Mouse (Mus musculus): Measurements from ENCODE around the gene Igf2. TPM values are rescaled to one million over a fixed set of nuclear protein-coding genes. Genes with fewer than 3 reads are reported as not detected.

The Igf2 gene
- polyA plus RNA-seq, 1 experiment from 2014 or later, result 157 TPM

- Histone ChIP-seq H3K36me3 (ENCODE audit: control insufficient read depth, insufficient read depth, low read length) (no peaks in the 10 kb centered on the region), H3K9me3 (ENCODE audit: control insufficient read depth, low read length) (no peaks in the 10 kb centered on the region), H3K4me3 (ENCODE audit: low read length) (peak overlapping the region; percentile 13), H3K4me1 (ENCODE audit: control insufficient read depth, insufficient read depth, low read depth, low read length) (peaks cover 22% of the 10 kb centered on the region), H3K27me3 (replicated peaks; ENCODE audit: control insufficient read depth, insufficient read depth, low read length) (peaks cover 75% of the 10 kb centered on the region), H3K9ac (ENCODE audit: low read depth, low read length) (no peak overlapping the region), H3K27ac (ENCODE audit: low read depth, low read length) (no peak overlapping the region), H3K4me2 (ENCODE audit: low read length) (peak overlapping the region; percentile 37; the same call in 1 of the 2 replicates)
- 2% methylated on average over 25 of the region's 25 CpGs for WGBS
- no peak for ATAC-seq
Observed at GRCm38 (mm10) chr7:142661046-142661445, 5.6 kb downstream of the Igf2 start.

GRCm38 (mm10) chr7:142660651-142660945, 6.0 kb downstream of the Igf2 start:
- H3K27ac ChIP-seq (ENCODE audit: low read depth, low read length), result no peak overlapping the region
- no peaks in the 10 kb centered on the region for H3K36me3 ChIP-seq (ENCODE audit: control insufficient read depth, insufficient read depth, low read length)
- no peak for ATAC-seq
- H3K4me3 ChIP-seq (ENCODE audit: low read length), result peak overlapping the region; percentile 13
- H3K4me1 ChIP-seq (ENCODE audit: control insufficient read depth, insufficient read depth, low read depth, low read length), result peaks cover 22% of the 10 kb centered on the region
- H3K4me2 ChIP-seq (ENCODE audit: low read length), result peak overlapping the region; percentile 37; the same call in 1 of the 2 replicates
- H3K27me3 ChIP-seq (replicated peaks; ENCODE audit: control insufficient read depth, insufficient read depth, low read length), result peaks cover 75% of the 10 kb centered on the region
- under 1% methylated on average over 29 of the region's 29 CpGs for WGBS
- H3K9me3 ChIP-seq (ENCODE audit: control insufficient read depth, low read length), result no peaks in the 10 kb centered on the region
- no peak overlapping the region; the same call in 1 of the 2 replicates for H3K9ac ChIP-seq (ENCODE audit: low read depth, low read length)

- H3K9ac ChIP-seq (ENCODE audit: low read depth, low read length), result no peak overlapping the region; the same call in 1 of the 2 replicates
- H3K4me3 ChIP-seq (ENCODE audit: low read length), result peak overlapping the region; percentile 39
- peaks cover 22% of the 10 kb centered on the region for H3K4me1 ChIP-seq (ENCODE audit: control insufficient read depth, insufficient read depth, low read depth, low read length)
- H3K4me2 ChIP-seq (ENCODE audit: low read length), result peak overlapping the region; percentile 54
- no peaks in the 10 kb centered on the region for H3K36me3 ChIP-seq (ENCODE audit: control insufficient read depth, insufficient read depth, low read length)
- H3K27ac ChIP-seq (ENCODE audit: low read depth, low read length), result no peak overlapping the region
- ATAC-seq, result no peak
- under 1% methylated on average over 41 of the region's 43 CpGs for WGBS
- peaks cover 76% of the 10 kb centered on the region for H3K27me3 ChIP-seq (replicated peaks; ENCODE audit: control insufficient read depth, insufficient read depth, low read length)
- H3K9me3 ChIP-seq (ENCODE audit: control insufficient read depth, low read length), result no peaks in the 10 kb centered on the region
Observed at GRCm38 (mm10) chr7:142659767-142660650, 6.6 kb downstream of the Igf2 start.

- H3K9ac ChIP-seq (ENCODE audit: low read depth, low read length), result peak overlapping the region; percentile 39; the same call in 1 of the 2 replicates
- peak overlapping the region; percentile 54 for H3K4me2 ChIP-seq (ENCODE audit: low read length)
- ATAC-seq, result peak; percentile 43
- under 1% methylated on average over 47 of the region's 70 CpGs for WGBS
- no peak overlapping the region for H3K27ac ChIP-seq (ENCODE audit: low read depth, low read length)
- H3K27me3 ChIP-seq (replicated peaks; ENCODE audit: control insufficient read depth, insufficient read depth, low read length), result peaks cover 76% of the 10 kb centered on the region
- no peaks in the 10 kb centered on the region for H3K36me3 ChIP-seq (ENCODE audit: control insufficient read depth, insufficient read depth, low read length)
- peak overlapping the region; percentile 39 for H3K4me3 ChIP-seq (ENCODE audit: low read length)
- H3K4me1 ChIP-seq (ENCODE audit: control insufficient read depth, insufficient read depth, low read depth, low read length), result peaks cover 22% of the 10 kb centered on the region
- H3K9me3 ChIP-seq (ENCODE audit: control insufficient read depth, low read length), result no peaks in the 10 kb centered on the region
Observed at GRCm38 (mm10) chr7:142659181-142659681, 7.4 kb downstream of the Igf2 start.

GRCm38 (mm10) chr7:142658681-142659180, 7.9 kb downstream of the Igf2 start:
- ATAC-seq, result peak; percentile 47

DNA sequence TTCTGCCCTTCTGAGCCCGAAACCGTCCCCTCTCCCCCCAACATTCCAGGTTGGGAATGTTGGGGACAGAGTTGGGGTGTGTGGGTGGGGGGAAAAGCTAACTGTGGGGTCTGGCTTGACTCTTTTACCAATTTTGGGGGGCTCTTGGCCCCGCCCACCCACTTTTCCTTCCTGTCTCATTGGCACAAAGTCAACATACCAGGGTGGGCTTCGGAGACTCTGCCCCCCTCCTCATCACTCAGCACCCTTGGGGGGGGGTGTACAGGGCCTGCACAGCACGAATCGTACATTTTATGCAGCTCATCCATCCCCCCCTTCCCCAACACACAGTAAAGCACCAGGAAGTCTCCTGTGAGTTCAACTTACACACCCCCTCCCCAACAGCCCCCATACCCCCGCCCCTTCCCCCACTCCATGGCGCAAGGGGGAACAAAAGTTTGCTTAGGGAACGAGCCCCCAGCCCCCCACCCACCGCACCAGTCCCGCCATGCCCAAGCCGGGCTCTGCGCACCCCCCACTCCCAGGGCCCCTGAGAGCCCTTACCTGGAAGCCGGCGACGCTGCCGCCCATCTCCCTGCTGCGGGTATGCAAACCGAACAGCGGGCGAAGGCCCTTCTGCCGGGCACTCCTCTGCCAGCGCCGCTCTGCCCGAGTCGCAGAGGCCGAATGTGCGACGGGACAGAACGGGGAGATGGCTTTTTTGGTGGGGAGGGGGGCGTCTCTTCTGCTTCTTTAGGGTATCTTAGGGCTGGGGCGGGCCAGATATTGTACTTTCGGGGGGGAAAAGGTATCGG, 8.6 kb downstream of the Igf2 start:
- under 1% methylated on average over 30 of the region's 34 CpGs for WGBS
- peak overlapping the region; percentile 39 for H3K4me3 ChIP-seq (ENCODE audit: low read length)
- H3K27ac ChIP-seq (ENCODE audit: low read depth, low read length), result peak overlapping the region; percentile 14; the same call in 1 of the 2 replicates

More at GRCm38 (mm10) chr7:142658681-142659180, 7.9 kb downstream of the Igf2 start:
- Histone ChIP-seq H3K36me3 (ENCODE audit: control insufficient read depth, insufficient read depth, low read length) (no peaks in the 10 kb centered on the region), H3K4me2 (ENCODE audit: low read length) (peak overlapping the region; percentile 54), H3K9ac (ENCODE audit: low read depth, low read length) (peak overlapping the region; percentile 53), H3K4me1 (ENCODE audit: control insufficient read depth, insufficient read depth, low read depth, low read length) (peaks cover 19% of the 10 kb centered on the region), H3K27me3 (replicated peaks; ENCODE audit: control insufficient read depth, insufficient read depth, low read length) (peaks cover 79% of the 10 kb centered on the region), H3K4me3 (ENCODE audit: low read length) (peak overlapping the region; percentile 39), H3K9me3 (ENCODE audit: control insufficient read depth, low read length) (no peaks in the 10 kb centered on the region), H3K27ac (ENCODE audit: low read depth, low read length) (peak overlapping the region; percentile 14; the same call in 1 of the 2 replicates)
- WGBS, result 1% methylated on average over 36 of the region's 40 CpGs

GRCm38 (mm10) chr7:142657341-142657791, 9.2 kb downstream of the Igf2 start:
- Histone ChIP-seq H3K4me3 (ENCODE audit: low read length) (peak overlapping the region; percentile 39), H3K9me3 (ENCODE audit: control insufficient read depth, low read length) (no peaks in the 10 kb centered on the region), H3K9ac (ENCODE audit: low read depth, low read length) (no peak overlapping the region), H3K27me3 (replicated peaks; ENCODE audit: control insufficient read depth, insufficient read depth, low read length) (peaks cover 79% of the 10 kb centered on the region), H3K4me2 (ENCODE audit: low read length) (peak overlapping the region; percentile 4; the same call in 1 of the 2 replicates), H3K36me3 (ENCODE audit: control insufficient read depth, insufficient read depth, low read length) (no peaks in the 10 kb centered on the region), H3K4me1 (ENCODE audit: control insufficient read depth, insufficient read depth, low read depth, low read length) (peaks cover 19% of the 10 kb centered on the region), H3K27ac (ENCODE audit: low read depth, low read length) (no peak overlapping the region)
- ATAC-seq, result no peak
- 9% methylated on average over 6 of the region's 9 CpGs for WGBS

More for the DNA sequence above, 8.6 kb downstream of the Igf2 start:
- Histone ChIP-seq H3K4me1 (ENCODE audit: control insufficient read depth, insufficient read depth, low read depth, low read length) (peaks cover 19% of the 10 kb centered on the region), H3K27me3 (replicated peaks; ENCODE audit: control insufficient read depth, insufficient read depth, low read length) (peaks cover 79% of the 10 kb centered on the region), H3K9me3 (ENCODE audit: control insufficient read depth, low read length) (no peaks in the 10 kb centered on the region), H3K4me2 (ENCODE audit: low read length) (peak overlapping the region; percentile 54), H3K36me3 (ENCODE audit: control insufficient read depth, insufficient read depth, low read length) (no peaks in the 10 kb centered on the region), H3K9ac (ENCODE audit: low read depth, low read length) (peak overlapping the region; percentile 53)
- ATAC-seq, result no peak

DNA sequence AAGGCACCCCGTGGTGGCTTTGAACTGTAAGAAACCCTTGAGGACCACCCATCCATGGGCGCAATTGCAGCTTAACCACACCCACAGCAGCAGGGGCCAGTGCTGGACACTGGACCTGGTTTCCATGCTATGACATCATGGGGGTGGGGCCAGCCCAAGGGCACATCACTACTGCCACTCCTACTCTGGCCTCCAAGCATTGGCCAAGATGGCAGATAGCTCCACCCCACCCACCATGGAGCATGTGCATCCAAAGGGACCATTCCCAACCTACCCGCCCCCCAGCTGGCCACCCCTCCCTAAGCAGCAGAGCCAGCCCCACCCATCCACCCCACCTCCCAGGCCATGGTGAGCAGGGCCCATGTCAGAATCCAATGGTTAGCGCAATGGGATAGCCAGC, 10.6 kb downstream of the Igf2 start:
- peak overlapping the region; percentile 2; the same call in 1 of the 2 replicates for H3K4me3 ChIP-seq (ENCODE audit: low read length)

More for the DNA sequence above, 10.6 kb downstream of the Igf2 start:
- H3K36me3 ChIP-seq (ENCODE audit: control insufficient read depth, insufficient read depth, low read length), result no peaks in the 10 kb centered on the region
- no peak overlapping the region; the same call in 1 of the 2 replicates for H3K4me2 ChIP-seq (ENCODE audit: low read length)
- H3K9ac ChIP-seq (ENCODE audit: low read depth, low read length), result no peak overlapping the region
- peaks cover 75% of the 10 kb centered on the region for H3K27me3 ChIP-seq (replicated peaks; ENCODE audit: control insufficient read depth, insufficient read depth, low read length)
- WGBS, result 18% methylated on average over 4 of the region's 4 CpGs
- ATAC-seq, result no peak
- H3K9me3 ChIP-seq (ENCODE audit: control insufficient read depth, low read length), result no peaks in the 10 kb centered on the region
- no peak overlapping the region for H3K27ac ChIP-seq (ENCODE audit: low read depth, low read length)
- H3K4me1 ChIP-seq (ENCODE audit: control insufficient read depth, insufficient read depth, low read depth, low read length), result peaks cover 19% of the 10 kb centered on the region

Measured in hindbrain, embryonic 16.5 days (tissue).